In the genomic region with DNA sequence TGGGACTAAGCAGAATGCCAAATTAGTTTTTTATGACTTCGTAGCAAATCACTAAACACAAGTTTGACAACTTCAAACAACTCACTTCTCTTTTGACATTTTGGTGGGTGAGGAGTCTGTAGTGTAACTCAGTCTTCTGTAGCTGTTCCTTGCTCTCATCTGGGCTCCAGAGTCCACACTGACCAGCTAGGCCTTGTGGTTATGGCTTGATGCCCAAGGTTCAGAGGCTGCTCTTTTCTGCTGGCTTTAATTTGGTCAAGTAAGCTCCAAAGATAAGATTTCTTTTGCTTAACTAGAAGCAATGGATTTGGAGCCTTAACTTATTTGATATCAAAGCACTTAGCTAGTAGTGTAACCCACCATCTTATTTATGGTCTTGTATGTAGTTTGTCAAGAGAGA, we compare ENCODE assay signal across 17 mouse cellular contexts. TPM values are rescaled to one million over a fixed set of nuclear protein-coding genes. Genes with fewer than 3 reads are reported as not detected.
DNase-seq lines count a peak whose midpoint lies in the region; ATAC-seq and TF ChIP-seq lines count a peak whose summit lies in the region.
"Had no signal": no experiment of that assay in that cellular context is flagged by ENCODE, and none has a peak within 500 bp of the region (broad histone marks: within the 10 kb centered on the region; RNA-seq: fewer than 3 reads in every experiment).

No protein-coding gene starts in this region.

- no peak overlapping the region for H3K9ac ChIP-seq in lung, postnatal 0 days (replicated peaks; ENCODE audit: low read depth)
- H3K9ac ChIP-seq: heart, embryonic 12.5 days; lung, embryonic 14.5 days had no signal

- 0 out of 2 replicates have a peak, but pooled peaks cover 3% of the 10 kb centered on the region for H3K36me3 ChIP-seq in lung, postnatal 0 days (ENCODE audit: insufficient read depth, low read length)

- peak; percentile 33 for DNase-seq in heart, adult 8-10 months (ENCODE audit: low spot score)
- no peak for DNase-seq in heart, postnatal 4 days
- DNase-seq in lung, postnatal 36 days: peak; percentile 16
- no peak for DNase-seq in lung, postnatal 0 days (ENCODE audit: low spot score)
- peak; percentile 74 to 79 for DNase-seq in adrenal gland, postnatal 36 days
- DNase-seq in kidney, postnatal 4 days: peak; percentile 9 to 25
- no peak for DNase-seq in cerebellum, adult 18-20 months
- no peak for DNase-seq in urinary bladder, adult 2 months (ENCODE audit: low spot score)
- DNase-seq: cerebellum, postnatal 36 days; gastrocnemius, postnatal 14 days; layer of hippocampus, adult 9-11 months; lung, embryonic 14.5 days; spleen, adult 18-20 months; thymus, postnatal 4 days had no signal

- no peak overlapping the region for H3K4me3 ChIP-seq in lung, postnatal 0 days (ENCODE audit: low read depth, low read length)
- H3K4me3 ChIP-seq: heart, embryonic 12.5 days; hindbrain, embryonic 10.5 days had no signal

- TF ChIP-seq EP300 in lung, postnatal 0 days (IDR thresholded peaks at IDR 0.05): no peak

- WGBS in lung, postnatal 0 days: 96% methylated on average over 1 of the region's 1 CpGs

- no peaks in the 10 kb centered on the region for H3K9me3 ChIP-seq in lung, postnatal 0 days (ENCODE audit: low read length)
- H3K9me3 ChIP-seq: heart, embryonic 12.5 days; hindbrain, embryonic 10.5 days had no signal

- ATAC-seq in lung, postnatal 0 days: no peak
- ATAC-seq: inflammation-experienced regulatory T-cells, adult 6 months had no signal

- no peaks in the 10 kb centered on the region for H3K27me3 ChIP-seq in lung, postnatal 0 days (replicated peaks; ENCODE audit: insufficient read depth, low read length)
- H3K27me3 ChIP-seq: heart, embryonic 12.5 days had no signal

- H3K4me1 ChIP-seq in lung, postnatal 0 days (ENCODE audit: insufficient read depth, low read depth, low read length): no peaks in the 10 kb centered on the region
- H3K4me1 ChIP-seq: heart, embryonic 12.5 days; hindbrain, embryonic 10.5 days had no signal

- no peak overlapping the region for H3K4me2 ChIP-seq in lung, postnatal 0 days (replicated peaks; ENCODE audit: low read depth, low read length)
- H3K4me2 ChIP-seq: heart, embryonic 12.5 days; lung, embryonic 14.5 days had no signal

- H3K27ac ChIP-seq in lung, postnatal 0 days (ENCODE audit: low read length): no peak overlapping the region
- H3K27ac ChIP-seq: hindbrain, embryonic 10.5 days had no signal

- TF ChIP-seq CTCF in lung, postnatal 0 days (IDR thresholded peaks at IDR 0.05): no peak

RNA-seq across cellular contexts. Expression of gene Herc2, which starts 14.9 kb away (rescaled TPM):
- total RNA-seq in heart, adult 8-10 months (2022): 10 to 100 TPM; 41.9 to 48.4 (median 45.2) TPM
- 10 to 100 TPM; 42.8 to 43.6 TPM for total RNA-seq in heart, postnatal 4 days (2021)
- polyA plus RNA-seq in lung, postnatal 0 days (2015; fragmentation: Nextera tagmentation; extraction: Ambion mirVana): 21.6 and 22.6 TPM in 2 replicates
- total RNA-seq in adrenal gland, postnatal 36 days (2021): 10 to 100 TPM; 64.1 to 82.4 TPM
- 26.0 and 31.4 TPM in 2 replicates for polyA plus RNA-seq in urinary bladder, adult 2 months (2012; rRNA removed)

RNA-seq across cellular contexts. Expression of gene Nipa1, which starts 45.1 kb away (rescaled TPM):
- 1 to 10 TPM; 7.4 to 9.0 (median 7.8) TPM for total RNA-seq in heart, adult 8-10 months (2022)
- total RNA-seq in heart, postnatal 4 days (2021): 1 to 10 TPM; 3.7 to 3.8 TPM
- 9.6 and 10.0 TPM in 2 replicates for polyA plus RNA-seq in lung, postnatal 0 days (2015; fragmentation: Nextera tagmentation; extraction: Ambion mirVana)
- total RNA-seq in adrenal gland, postnatal 36 days (2021): 1 to 10 TPM; 6.2 to 8.4 TPM
- polyA plus RNA-seq in urinary bladder, adult 2 months (2012; rRNA removed): 13.5 and 13.8 TPM in 2 replicates

Comparison
In these comparisons a context has a peak if more than half of its experiments do, and no peak if none do; other contexts are left out.
1. DNase-seq: peak in heart, adult 8-10 months (single experiment), lung, postnatal 36 days (single experiment), adrenal gland, postnatal 36 days (2 of 2) and kidney, postnatal 4 days (2 of 2); none in heart, postnatal 4 days (single experiment), lung, postnatal 0 days (single experiment), cerebellum, adult 18-20 months (0 of 2) and urinary bladder, adult 2 months (single experiment).